Mouse (Mus musculus) thymus, postnatal 4 days (tissue): ENCODE data around the gene Slit2.

Source experiments
- DNase-seq: peaks from one replicate; pipeline ENCODE4 v3.0.0; 2021

Slit2 gene

GRCm38 (mm10) chr5:47982941-47983701 is at the start of gene Slit2:
Gene Slit2, plus strand, starts transcription at chr5:47983138.
- DNase-seq: peak; percentile 89

GRCm38 (mm10) chr5:47938586-47939372 is 44.2 kb upstream of the Slit2 start:
- DNase-seq: no peak

GRCm38 (mm10) chr5:47956451-47956850 is 26.5 kb upstream of the Slit2 start:
- DNase-seq: no peak

GRCm38 (mm10) chr5:47975795-47976194 is 7.1 kb upstream of the Slit2 start:
- no peak for DNase-seq

- peak; percentile 11 for DNase-seq
Observed at GRCm38 (mm10) chr5:47979371-47979770, 3.6 kb upstream of the Slit2 start.

GRCm38 (mm10) chr5:47980459-47980858 is 2.5 kb upstream of the Slit2 start:
- no peak for DNase-seq

GRCm38 (mm10) chr5:47981951-47982350 is 987 bp upstream of the Slit2 start:
- no peak for DNase-seq

- DNase-seq: peak; percentile 15
Observed at GRCm38 (mm10) chr5:47983746-47984583, 1.0 kb downstream of the Slit2 start.

- peak; percentile 7 for DNase-seq
Observed at GRCm38 (mm10) chr5:47984584-47985197, 1.8 kb downstream of the Slit2 start.

GRCm38 (mm10) chr5:47985198-47985631 is 2.3 kb downstream of the Slit2 start:
- DNase-seq: no peak

GRCm38 (mm10) chr5:47985901-47986670 is 3.1 kb downstream of the Slit2 start:
- peak; percentile 7 for DNase-seq

- no peak for DNase-seq
Observed at GRCm38 (mm10) chr5:47990926-47991325, 8.0 kb downstream of the Slit2 start.

- DNase-seq: no peak
Observed at GRCm38 (mm10) chr5:48003708-48004415, 20.9 kb downstream of the Slit2 start.

- DNase-seq: no peak
Observed at GRCm38 (mm10) chr5:48005533-48005932, 22.6 kb downstream of the Slit2 start.

GRCm38 (mm10) chr5:48006059-48006458 is 23.1 kb downstream of the Slit2 start:
- no peak for DNase-seq

- no peak for DNase-seq
Observed at GRCm38 (mm10) chr5:48023441-48023840, 40.5 kb downstream of the Slit2 start.

- no peak for DNase-seq
Observed at GRCm38 (mm10) chr5:48034875-48035274, 51.9 kb downstream of the Slit2 start.

- DNase-seq: no peak
Observed at GRCm38 (mm10) chr5:48038033-48038432, 55.1 kb downstream of the Slit2 start.

GRCm38 (mm10) chr5:48048986-48049751 is 66.2 kb downstream of the Slit2 start:
- no peak for DNase-seq

- DNase-seq: no peak
Observed at GRCm38 (mm10) chr5:48050637-48051314, 67.8 kb downstream of the Slit2 start.
